Mouse (Mus musculus) ES-E14 (cell line): ENCODE measurements around the gene Slc30a1.

ENCODE experiments used
- CHD2 ChIP-seq: IDR thresholded peaks from 2 replicates; pipeline ENCODE4 v1.6.1; 2014; ENCODE audit warnings: mild to moderate bottlenecking, low read depth, low read length, inconsistent platforms
- HCFC1 ChIP-seq: IDR thresholded peaks from 2 replicates; pipeline ENCODE4 v1.6.1; 2012; ENCODE audit warnings: low read length, inconsistent platforms, borderline replicate concordance; ENCODE audit not compliant: insufficient read depth
- MAFK ChIP-seq: IDR thresholded peaks from 2 replicates; pipeline ENCODE4 v1.6.1; 2014; ENCODE audit warnings: mild to moderate bottlenecking, low read depth, low read length, inconsistent platforms; ENCODE audit not compliant: insufficient read depth
- ZC3H11A ChIP-seq: IDR thresholded peaks from 2 replicates; pipeline ENCODE4 v1.6.1; 2012; ENCODE audit warnings: low read depth, mild to moderate bottlenecking, inconsistent platforms, low read length, borderline replicate concordance
- ZNF384 ChIP-seq: IDR thresholded peaks from 2 replicates; pipeline ENCODE4 v1.6.1; 2012; ENCODE audit warnings: low read depth, low read length, inconsistent platforms

DNA sequence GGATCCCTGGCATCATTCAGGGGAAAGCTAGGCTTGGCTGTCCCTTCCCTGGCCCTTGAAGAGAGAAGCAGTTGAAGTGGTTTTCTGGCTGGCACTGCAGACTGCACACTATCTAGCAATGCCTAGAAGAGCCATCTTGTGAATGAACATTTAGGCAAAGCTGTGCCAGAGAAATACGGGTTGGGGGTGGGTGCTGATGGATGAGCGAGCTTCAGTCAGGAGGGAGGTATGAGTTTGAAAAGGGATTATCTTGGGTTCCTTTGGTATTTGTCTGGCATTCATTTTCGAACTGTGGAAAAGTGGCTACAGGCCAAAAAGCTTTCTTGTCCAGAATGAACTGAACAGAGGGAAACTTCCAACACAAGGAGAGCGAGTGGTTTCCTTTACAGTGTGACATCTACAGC is 28.0 kb upstream of the Slc30a1 start:
- no peak for TF ChIP-seq ZNF384
- TF ChIP-seq ZC3H11A = no peak
- TF ChIP-seq CHD2 = no peak
- TF ChIP-seq HCFC1 = no peak
- no peak for TF ChIP-seq MAFK
